Mouse (Mus musculus): ENCODE measurements around the gene Olfr406.

Gene Olfr406

DNA sequence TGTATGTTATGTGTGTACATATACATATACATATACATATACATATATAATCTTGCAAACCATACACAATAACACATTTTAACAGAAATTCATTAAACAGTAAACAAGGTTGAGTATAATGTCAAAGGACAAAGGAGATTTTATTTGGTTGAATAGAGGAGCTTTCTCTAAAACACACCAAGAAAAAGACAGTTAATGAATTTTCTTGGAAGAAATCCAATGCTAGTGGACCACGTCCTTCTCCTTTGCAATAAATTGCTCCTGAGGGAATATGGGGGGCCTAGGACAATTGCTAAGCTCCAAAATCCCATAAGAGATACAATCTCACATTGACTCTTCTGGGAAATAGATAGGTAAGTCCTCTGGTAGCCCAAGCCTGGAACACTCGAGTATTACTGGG lies at the start of gene Olfr406:
Olfr406 (plus strand) TSS at position 301 of the 400 bp plus-strand sequence.
- no peak for DNase-seq (ENCODE audit: extremely low read depth, low read depth, low spot score)

DNA sequence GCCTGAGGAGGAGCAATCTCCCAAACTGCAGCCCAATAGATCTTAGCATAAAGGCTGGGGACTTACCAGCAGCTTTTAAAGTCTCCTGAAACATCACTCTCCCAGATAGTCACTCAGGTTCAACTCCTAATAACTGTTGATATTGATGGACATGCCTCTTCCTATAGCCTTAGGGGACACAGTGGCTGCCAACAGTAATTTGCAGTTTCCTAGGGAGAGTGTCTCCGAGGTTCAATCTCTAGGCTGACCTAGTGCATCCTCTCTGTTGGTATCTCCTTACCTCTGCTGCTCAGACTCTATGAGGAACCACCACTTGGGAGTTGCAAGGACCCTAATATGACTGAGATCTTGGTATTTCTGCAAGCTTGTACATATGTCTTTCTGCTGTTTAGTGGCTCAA lies 48.3 kb upstream of the Olfr406 start, which contains the start of gene Olfr43:
Olfr43 (minus strand) TSS at position 101 of the 400 bp plus-strand sequence.
- DNase-seq (ENCODE audit: extremely low read depth, low read depth, low spot score): no peak

DNA sequence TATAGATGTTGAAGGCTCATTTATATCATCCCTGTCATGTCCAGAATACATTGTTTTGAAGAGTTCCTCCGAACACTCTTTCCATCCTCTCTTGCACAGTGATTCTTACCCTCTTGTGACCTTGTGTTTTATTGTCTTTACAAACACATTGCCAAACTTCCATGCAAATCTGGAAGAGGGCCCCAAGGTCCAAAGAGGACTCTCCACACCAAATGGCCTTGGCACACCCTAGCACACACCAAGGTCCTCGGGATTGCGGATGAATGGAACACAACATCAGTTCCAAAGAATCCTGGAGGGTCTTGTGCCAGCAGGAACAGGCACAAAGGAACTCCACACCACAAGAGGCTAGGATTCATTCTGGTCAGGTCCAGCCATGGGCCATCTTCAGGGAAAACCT lies 18.4 kb upstream of the Olfr406 start:
- DNase-seq (ENCODE audit: extremely low read depth, low read depth, low spot score): no peak

DNA sequence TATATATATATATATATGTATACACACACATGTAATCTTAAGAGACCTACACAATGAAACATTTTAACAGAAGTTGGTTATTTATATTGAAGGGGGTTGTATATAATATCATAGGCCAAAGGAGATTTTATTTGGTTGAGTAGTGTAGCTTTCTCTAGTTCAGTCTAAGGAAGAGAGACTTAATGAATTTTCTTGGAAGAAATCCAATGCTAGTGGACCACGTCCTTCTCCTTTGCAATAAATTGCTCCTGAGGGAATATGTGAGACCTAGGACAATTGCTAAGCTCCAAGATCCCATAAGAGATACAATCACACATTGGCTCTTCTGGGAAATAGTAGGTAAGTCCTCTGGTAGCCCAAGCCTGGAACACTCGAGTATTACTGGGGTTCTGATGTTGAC lies 23.8 kb downstream of the Olfr406 start, which contains the start of gene Olfr59:
Olfr59 (plus strand) TSS at position 301 of the 400 bp plus-strand sequence.
- no peak for DNase-seq (ENCODE audit: extremely low read depth, low read depth, low spot score)

DNA sequence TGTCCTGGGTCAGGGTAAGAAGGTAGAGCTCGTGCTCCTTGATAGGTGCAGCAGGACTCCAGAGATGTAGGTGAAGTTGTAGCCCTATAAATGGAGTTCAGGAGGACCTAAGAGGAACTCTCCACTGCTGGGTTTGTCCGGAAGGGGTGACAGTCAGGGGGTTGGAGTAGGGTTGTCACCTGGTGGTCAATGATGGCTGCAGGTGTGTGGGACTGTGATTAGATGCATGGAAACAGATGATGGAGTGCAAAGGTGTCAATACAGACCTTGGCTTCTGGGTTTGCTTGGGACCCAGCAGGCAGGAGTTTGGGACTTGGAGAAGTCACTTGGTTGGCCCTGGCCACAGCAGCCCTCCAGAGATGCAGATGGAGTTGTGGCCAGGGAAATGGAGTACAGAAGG lies 27.6 kb downstream of the Olfr406 start:
- no peak for DNase-seq (ENCODE audit: extremely low read depth, low read depth, low spot score)
